Mouse (Mus musculus) E14TG2a.4 (cell line): Measurements from ENCODE around the gene Gramd2.

Source experiments
- H3K27me3 ChIP-seq: 2 replicates; pipeline ENCODE4 v1.6.1; 2014; ENCODE audit warnings: low read length, control low read depth; ENCODE audit not compliant: insufficient read depth
- H3K36me3 ChIP-seq: 2 replicates; pipeline ENCODE4 v1.6.1; 2014; ENCODE audit warnings: low read length, control low read depth; ENCODE audit not compliant: insufficient read depth
- H3K4me1 ChIP-seq: replicated peaks from 2 replicates; pipeline ENCODE4 v1.6.1; 2014; ENCODE audit warnings: low read depth, low read length, control low read depth
- H3K4me3 ChIP-seq: replicated peaks from 2 replicates; pipeline ENCODE4 v1.5.1; 2014; ENCODE audit warnings: mild to moderate bottlenecking, low read length
- H3K9me3 ChIP-seq: 2 replicates; pipeline ENCODE4 v1.6.1; 2014; ENCODE audit warnings: low read length, control low read depth
- CTCF ChIP-seq: conservative IDR thresholded peaks from 2 replicates; pipeline ENCODE4 v1.5.1; 2014; ENCODE audit warnings: low read length
- NANOG ChIP-seq: IDR thresholded peaks from 2 replicates; pipeline ENCODE4 v1.6.1; 2014; ENCODE audit warnings: borderline replicate concordance, low read length, mixed read lengths
- POU5F1 ChIP-seq: IDR thresholded peaks from 2 replicates; pipeline ENCODE4 v1.6.1; 2014; ENCODE audit warnings: low read length, borderline replicate concordance

Gene Gramd2

DNA sequence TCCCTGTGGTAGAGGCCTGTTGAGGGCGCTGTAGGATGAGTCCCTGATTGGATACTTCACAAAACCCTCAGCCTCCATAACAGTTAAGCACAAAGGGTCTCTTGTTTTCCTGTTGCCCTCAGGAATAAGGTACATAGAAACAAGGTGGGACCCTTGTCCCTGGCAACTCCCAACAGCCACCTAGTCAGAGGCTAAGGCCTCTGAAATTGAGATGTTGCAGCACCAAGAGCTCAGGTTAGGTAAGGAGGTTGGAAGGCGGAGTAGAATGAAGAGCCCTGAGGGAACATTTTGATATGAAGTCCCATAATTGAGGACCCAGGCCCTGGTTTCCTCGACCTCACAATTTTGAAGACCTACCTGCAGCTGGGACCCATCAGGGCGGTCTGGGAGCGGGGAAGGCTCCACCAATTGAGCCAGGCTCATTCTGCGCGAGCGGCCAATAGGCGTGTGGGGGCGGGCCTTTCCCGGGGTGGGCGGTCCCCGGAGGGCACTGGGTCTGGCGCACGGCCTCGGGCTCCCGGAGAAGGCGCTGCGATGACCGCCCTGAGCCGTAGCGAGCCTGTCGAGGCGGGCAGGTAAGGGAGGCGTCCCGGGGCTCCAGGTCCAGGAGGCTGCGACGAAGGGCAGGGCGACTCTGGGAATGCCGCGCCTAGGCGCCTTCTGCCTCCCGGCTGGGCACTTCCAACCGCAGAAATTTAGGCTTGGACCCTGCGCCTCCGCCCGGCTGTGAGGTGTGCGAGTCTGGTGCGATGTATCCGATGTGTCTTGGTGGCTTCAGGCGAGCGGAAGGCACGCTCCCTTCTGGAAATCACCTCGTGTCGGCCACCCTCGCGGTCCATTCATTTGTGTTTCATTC, at the start of gene Gramd2:
Gene Gramd2, plus strand, starts transcription at position 467 of the 856 bp plus-strand sequence.
- peak within 1 kb of the TSS; percentile 79 for H3K4me3 ChIP-seq
- peaks cover 20% of the 10 kb centered on the region for H3K27me3 ChIP-seq
- TF ChIP-seq NANOG, result no peak
- TF ChIP-seq CTCF, result no peak
- TF ChIP-seq POU5F1, result no peak
- H3K36me3 ChIP-seq, result peaks cover 46% of the 10 kb centered on the region
- H3K9me3 ChIP-seq, result no peaks in the 10 kb centered on the region
- H3K4me1 ChIP-seq, result peaks cover 45% of the 10 kb centered on the region

DNA sequence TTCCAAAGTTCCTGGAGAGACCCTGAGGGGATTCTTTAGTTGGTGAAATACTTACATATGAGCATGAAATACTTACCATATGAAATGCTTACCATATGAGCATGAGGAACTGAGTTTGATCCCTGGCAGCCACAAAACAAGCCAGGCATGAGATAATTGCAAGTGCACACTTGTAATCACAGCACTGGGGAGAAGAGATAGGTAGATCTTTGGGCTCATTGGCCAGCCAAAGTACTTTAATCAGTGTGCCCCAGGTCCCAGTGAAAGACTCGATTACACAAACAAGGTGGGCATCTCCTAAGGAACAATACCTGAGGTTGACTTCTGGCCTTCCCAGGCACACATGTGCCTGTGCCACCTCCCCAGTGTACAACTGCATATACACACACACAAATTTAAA, 41.6 kb upstream of the Gramd2 start:
- Histone ChIP-seq H3K9me3 (no peaks in the 10 kb centered on the region), H3K4me1 (no peaks in the 10 kb centered on the region), H3K36me3 (peaks cover 72% of the 10 kb centered on the region), H3K4me3 (no peak overlapping the region), H3K27me3 (no peaks in the 10 kb centered on the region)
- TF ChIP-seq CTCF (no peak), POU5F1 (no peak)

DNA sequence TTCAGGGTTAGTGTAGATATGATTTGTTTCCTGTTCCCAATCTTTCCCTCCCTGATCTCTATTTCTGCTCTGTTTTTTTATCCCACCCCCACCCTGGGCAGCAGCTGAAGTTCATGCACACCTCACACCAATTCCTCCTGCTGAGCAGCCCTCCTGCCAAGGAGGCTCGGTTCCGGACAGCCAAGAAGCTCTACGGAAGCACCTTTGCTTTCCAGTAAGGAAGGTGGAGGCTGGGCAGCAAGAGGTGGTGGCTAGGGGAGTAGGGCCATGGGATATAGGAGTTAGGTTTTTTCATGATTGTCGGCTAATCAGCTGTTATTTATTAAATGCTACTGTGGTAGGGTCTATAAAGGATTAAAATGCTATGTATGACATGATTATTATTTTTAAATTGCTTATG, 40.0 kb upstream of the Gramd2 start:
- no peak overlapping the region for H3K4me3 ChIP-seq
- H3K36me3 ChIP-seq, result peaks cover 59% of the 10 kb centered on the region
- no peaks in the 10 kb centered on the region for H3K4me1 ChIP-seq
- no peaks in the 10 kb centered on the region for H3K27me3 ChIP-seq
- no peaks in the 10 kb centered on the region for H3K9me3 ChIP-seq
- TF ChIP-seq CTCF, result no peak
- no peak for TF ChIP-seq NANOG
- no peak for TF ChIP-seq POU5F1

DNA sequence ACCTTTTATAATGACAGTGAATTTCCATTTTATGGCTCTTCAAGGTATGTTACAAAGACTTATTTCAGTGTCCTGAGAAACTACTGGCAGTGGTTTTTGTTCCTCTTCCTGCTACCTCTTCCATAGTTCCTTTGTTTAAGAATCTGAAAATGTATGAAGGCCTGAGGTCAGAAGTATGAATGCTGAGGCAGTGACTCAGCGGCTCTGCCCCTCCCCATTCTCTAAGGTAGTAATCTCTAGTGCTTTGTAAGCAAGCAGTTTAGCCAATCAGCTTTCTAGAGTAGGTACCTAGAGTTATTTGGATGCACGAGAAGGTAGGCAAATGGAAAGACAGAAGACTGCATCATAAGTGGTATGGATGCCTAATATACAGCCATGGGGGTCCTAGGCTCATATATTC, 38.6 kb upstream of the Gramd2 start:
- Histone ChIP-seq H3K4me3 (no peak overlapping the region), H3K9me3 (no peaks in the 10 kb centered on the region), H3K4me1 (no peaks in the 10 kb centered on the region), H3K36me3 (peaks cover 49% of the 10 kb centered on the region), H3K27me3 (no peaks in the 10 kb centered on the region)
- TF ChIP-seq POU5F1 (no peak), CTCF (no peak), NANOG (no peak)

DNA sequence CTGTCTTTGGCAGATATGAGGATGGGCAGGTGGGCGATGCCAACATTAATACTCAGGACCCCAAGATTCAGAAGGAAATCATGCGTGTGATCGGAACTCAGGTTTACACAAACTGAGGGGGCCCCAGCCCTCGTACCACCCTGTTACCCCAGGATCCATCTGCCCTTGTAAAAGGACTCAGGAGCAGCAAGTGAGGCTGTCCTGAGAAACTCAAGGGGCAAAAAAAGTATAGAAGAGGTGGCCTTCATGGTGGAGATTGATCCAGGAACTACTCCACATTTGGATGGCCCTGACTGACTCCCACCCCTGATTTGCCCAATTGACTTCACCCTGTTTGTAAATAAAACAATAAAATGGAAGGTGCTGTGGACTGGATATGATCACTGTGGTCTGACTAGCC, 30.0 kb upstream of the Gramd2 start:
- TF ChIP-seq NANOG (no peak), CTCF (no peak)
- Histone ChIP-seq H3K36me3 (peaks cover 33% of the 10 kb centered on the region), H3K27me3 (no peaks in the 10 kb centered on the region), H3K9me3 (no peaks in the 10 kb centered on the region), H3K4me3 (no peak overlapping the region), H3K4me1 (peaks cover 25% of the 10 kb centered on the region)

DNA sequence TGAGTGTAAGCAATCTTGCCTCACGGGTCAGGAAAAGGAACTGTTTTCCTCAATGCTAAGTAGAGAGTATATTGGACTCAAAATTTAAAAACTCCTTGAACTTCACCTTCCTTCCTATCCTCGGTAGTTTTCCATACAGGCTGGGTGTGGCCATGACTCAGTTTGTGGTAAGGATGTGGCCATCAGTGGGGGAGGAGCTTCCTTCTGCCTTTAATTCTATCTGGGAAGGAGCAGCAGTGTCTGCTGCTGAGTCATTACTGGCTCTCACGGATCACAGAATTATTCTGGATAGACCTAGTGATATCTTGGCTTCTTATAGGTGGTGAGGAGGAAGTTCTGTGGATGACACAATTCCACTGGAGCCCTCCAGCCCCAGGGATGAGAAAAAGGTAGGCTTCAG, 26.6 kb upstream of the Gramd2 start:
- H3K4me3 ChIP-seq, result peak overlapping the region; percentile 26; the same call in 1 of the 2 replicates
- H3K9me3 ChIP-seq, result no peaks in the 10 kb centered on the region
- TF ChIP-seq POU5F1 (no peak), CTCF (no peak), NANOG (no peak)
- H3K27me3 ChIP-seq, result no peaks in the 10 kb centered on the region
- peaks cover 42% of the 10 kb centered on the region for H3K36me3 ChIP-seq
- H3K4me1 ChIP-seq, result peaks cover 32% of the 10 kb centered on the region

DNA sequence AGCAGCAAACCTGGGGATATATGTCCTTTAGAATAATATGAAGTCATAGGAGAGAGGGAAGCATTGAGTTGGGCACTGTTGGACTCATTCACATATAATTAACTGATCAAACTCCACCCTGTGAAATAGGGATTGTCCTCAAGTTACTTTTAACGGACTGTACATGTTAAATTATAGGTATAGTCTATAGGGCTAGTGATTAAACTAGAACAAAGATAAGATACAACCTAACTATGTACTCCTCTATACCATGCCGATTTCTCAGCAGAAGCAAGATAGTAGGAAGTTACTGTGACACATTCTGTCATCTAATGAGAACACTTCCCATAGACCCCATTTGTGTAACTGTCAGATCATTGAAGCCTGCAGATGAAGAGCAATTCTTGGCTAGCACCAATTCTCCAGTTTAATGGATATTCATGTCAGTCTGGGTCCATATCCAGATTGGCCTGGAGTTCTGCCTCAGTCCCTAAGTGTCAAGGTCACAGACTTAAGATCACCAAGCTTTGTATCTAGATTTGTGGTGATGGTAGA, 25.4 kb upstream of the Gramd2 start:
- H3K4me1 ChIP-seq, result peaks cover 32% of the 10 kb centered on the region

DNA sequence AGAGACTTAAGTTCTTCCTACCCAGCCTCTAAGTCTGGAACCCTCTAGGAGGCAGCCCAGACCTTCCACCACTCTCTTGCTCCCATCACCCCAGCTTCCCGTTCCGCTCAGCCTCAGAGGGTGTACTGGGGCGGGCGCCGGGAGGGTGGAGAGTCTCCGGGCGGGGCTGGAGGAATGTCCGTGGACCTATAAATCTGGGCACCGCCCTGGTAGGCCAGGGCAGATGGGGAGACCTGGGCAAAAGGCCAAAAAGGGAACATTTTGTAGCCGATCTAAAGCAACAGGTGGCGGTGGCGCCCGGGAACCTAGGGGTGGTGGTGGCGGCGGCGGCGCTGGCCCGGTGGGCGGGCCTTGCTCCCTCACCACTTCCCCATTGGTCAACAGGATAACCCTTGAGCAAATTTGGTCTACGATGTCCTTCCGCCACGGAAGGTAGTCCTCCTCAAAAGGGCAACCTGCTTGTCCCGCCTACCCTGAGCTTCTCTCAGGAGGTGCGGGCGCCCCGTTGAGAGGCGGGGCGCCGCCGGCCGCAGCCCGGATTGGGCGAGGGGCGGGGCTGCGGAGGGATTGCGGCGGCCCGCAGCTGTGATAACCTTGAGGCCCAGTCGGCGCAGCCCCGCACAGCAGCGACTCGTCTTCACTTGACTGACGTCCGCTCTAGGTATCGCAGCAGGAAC, 23.8 kb upstream of the Gramd2 start, which contains the start of gene Pkm:
Gene Pkm, plus strand, starts transcription at position 411 of the 677 bp plus-strand sequence.
- Histone ChIP-seq H3K27me3 (no peaks in the 10 kb centered on the region), H3K4me3 (peak within 1 kb of the TSS; percentile 99), H3K9me3 (no peaks in the 10 kb centered on the region), H3K4me1 (peaks cover 40% of the 10 kb centered on the region), H3K36me3 (peaks cover 44% of the 10 kb centered on the region)
- TF ChIP-seq POU5F1, result no peak
- no peak for TF ChIP-seq NANOG
- TF ChIP-seq CTCF, result no peak

More for the DNA sequence above, 25.4 kb upstream of the Gramd2 start:
- no peaks in the 10 kb centered on the region for H3K27me3 ChIP-seq
- peak overlapping the region; percentile 99 for H3K4me3 ChIP-seq
- peaks cover 42% of the 10 kb centered on the region for H3K36me3 ChIP-seq
- H3K9me3 ChIP-seq, result no peaks in the 10 kb centered on the region
- no peak for TF ChIP-seq CTCF
- no peak for TF ChIP-seq POU5F1
- TF ChIP-seq NANOG, result no peak
